Mouse (Mus musculus) large intestine, adult 2 months (tissue): ENCODE measurements around the gene Cyba. TPM values are rescaled to one million over a fixed set of nuclear protein-coding genes. Genes with fewer than 3 reads are reported as not detected.
A peak's percentile ranks its signal among the peaks of the same experiment; 100 is the strongest.

Source experiments
- DNase-seq: peaks from one replicate; pipeline ENCODE4 v3.0.0-alpha.2; 2012; ENCODE audit warnings: low read depth, low spot score
- WGBS: fragments of 180-500 bp; shearing (Covaris S2); methylation state at CpG from one replicate; pipeline ENCODE4 v1.1.7; 2018; 5-methylcytosine and 5-hydroxymethylcytosine counted together
- polyA plus RNA-seq: library from polyadenylated mRNA; depleted of rRNA; stranded (reverse); fragments of >200 nt; gene quantifications from 2 replicates; pipeline ENCODE4 v1.2.3, GENCODE M21; 2012

Gene Cyba
- polyA plus RNA-seq, 1 experiment = 254 TPM

- no peak for DNase-seq
- WGBS = 65% methylated on average over 6 of the region's 6 CpGs
Measured at GRCm38 (mm10) chr8:122454409-122454808, 21.7 kb upstream of the Cyba start.

GRCm38 (mm10) chr8:122452154-122452553 is 19.4 kb upstream of the Cyba start:
- no peak for DNase-seq
- 93% methylated on average over 10 of the region's 10 CpGs for WGBS

DNA sequence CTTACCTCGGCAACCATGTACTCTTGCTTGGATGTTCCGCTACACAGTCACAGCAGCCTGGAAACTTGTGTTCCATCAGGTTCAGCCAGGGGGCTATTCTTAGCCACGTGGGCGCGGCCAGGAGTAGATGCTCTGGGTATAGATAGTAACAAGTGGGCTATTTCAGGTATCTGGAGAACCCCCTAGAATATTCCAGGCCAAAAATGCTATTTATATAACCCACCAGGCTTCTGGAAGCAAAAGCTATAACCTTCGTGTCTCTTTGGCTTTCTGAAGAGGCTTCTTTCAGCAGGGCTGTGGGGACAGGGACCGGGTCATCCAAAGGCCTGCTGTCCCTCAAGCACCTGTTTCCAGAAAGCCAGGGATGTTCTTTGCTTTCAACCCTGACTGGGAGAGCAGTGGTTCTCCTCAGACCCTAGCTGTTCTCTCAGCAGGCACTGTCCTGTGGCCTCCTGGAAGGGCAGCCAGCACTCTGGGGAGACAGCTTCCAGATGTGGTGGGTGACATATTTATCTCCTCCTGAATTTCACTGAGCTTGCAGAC is 18.5 kb upstream of the Cyba start:
- 52% methylated on average over 7 of the region's 7 CpGs for WGBS
- no peak for DNase-seq

DNA sequence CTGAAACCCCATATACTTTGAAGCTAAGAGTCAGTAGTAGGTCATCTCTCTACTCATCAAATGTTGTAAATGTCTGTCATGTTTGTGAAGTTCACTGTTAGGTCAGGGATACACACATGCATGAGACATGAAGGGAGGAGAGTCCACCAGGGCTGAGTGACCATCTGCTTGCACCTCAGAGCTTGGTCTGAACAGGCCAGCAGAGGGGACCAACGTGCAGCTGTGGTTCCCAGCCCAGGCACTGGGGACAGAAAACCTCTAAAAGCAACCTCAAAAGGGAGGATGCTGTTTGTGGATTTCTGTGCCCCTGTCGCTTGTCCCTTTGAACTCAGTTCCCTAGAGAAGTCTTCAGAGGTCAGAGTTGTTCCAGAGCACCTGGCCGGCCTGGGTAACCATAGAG is 12.5 kb upstream of the Cyba start:
- WGBS = 64% methylated on average over 3 of the region's 3 CpGs
- no peak for DNase-seq

DNA sequence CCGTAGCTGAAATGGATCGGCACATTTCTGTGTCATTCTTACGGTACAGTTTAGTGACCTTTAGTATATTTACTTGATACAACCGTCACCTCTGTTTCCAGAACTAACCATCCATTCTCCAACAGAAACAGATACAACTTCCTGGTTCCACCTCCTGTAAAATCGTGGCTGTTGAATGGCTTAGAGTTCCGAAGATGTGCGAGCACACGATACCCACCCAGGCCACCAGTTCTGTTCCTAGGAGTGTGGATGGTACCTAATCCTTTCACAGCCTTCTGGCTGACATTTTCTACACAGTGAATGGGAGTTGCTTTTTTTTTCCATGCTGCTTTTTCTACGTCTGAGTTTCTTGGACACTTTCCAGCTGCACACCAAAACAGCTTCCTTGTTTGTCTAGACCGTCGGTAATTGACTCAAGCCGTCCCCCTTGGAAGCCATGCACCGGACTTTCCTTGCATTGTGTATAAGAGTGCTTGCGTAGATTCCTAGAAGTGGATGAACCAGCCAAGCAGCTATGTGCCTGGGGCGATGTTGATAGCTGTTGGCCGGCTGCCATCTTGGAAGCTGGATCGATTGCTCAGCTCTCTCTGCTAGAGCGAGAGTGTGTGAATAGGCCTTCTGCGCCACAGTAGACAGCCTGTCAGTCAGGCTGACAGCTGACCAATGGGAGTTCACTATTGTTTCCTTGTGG is 11.5 kb upstream of the Cyba start:
- WGBS = under 1% methylated on average over 19 of the region's 19 CpGs
- peak; percentile 97 for DNase-seq

DNA sequence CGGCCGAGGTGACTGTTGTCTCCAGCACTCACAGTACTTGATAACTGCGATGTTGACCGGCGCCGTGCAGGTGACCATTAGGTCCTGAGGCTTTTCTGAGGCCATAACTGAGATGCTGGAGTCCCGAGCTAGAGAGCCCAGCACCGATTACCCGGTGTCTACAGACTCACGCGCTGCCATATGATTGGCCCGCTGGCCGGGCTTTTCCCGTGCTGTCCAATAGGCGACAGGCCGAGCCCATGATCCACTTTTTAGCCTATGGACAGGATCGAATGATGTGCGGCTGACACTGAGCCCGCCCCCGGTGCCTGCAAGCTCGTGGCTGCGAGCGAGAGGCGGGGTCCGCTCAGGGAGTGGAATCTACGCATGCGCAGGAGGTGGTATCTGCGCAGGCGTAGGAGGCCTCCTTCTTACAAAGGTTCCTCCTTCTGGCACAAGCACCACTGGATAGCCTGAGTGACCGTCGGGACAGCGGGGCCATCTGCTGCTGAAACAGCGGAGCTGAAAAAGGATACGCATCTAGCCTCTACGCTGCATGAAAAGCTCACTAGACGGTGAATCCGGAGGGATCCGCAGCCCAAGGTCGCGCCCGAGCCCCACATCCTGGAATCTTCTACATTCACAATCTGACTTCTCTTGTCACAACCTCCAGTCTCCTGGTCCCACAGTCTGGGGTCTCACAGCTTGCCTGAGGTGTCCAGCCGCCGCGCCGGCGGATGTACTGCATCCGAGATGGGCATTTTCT is 10.7 kb upstream of the Cyba start, which contains the start of gene Mvd:
TSS of gene Mvd (minus strand) at position 161 of the 745 bp plus-strand sequence.
- WGBS = under 1% methylated on average over 47 of the region's 47 CpGs

GRCm38 (mm10) chr8:122442781-122443180 is 10.1 kb upstream of the Cyba start:
- no peak for DNase-seq
- 1% methylated on average over 12 of the region's 12 CpGs for WGBS

More for the DNA sequence above, 10.7 kb upstream of the Cyba start, which contains the start of gene Mvd:
- DNase-seq = peak; percentile 97

DNA sequence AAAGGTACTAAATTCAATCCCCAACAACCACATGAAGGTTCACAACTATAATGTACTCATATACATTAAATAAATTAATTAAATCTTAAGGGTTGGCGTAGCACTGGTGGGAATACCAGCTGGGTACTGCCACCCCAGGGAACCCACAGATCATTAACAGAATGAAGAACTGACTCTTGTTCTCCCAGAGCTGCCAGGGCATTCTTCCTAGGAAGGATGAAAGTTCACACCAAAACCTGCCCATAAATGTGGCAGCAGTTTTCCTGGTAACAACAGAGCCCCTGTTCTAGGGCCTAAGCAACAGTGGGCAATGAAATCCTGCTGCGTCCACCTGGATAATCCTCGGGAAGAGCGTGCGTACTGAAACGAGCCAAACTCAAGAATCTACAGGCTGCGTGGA is 9.6 kb upstream of the Cyba start:
- WGBS = 12% methylated on average over 7 of the region's 7 CpGs
- no peak for DNase-seq

- 63% methylated on average over 1 of the region's 1 CpGs for WGBS
- no peak for DNase-seq
Measured at GRCm38 (mm10) chr8:122441326-122441725, 8.6 kb upstream of the Cyba start.

DNA sequence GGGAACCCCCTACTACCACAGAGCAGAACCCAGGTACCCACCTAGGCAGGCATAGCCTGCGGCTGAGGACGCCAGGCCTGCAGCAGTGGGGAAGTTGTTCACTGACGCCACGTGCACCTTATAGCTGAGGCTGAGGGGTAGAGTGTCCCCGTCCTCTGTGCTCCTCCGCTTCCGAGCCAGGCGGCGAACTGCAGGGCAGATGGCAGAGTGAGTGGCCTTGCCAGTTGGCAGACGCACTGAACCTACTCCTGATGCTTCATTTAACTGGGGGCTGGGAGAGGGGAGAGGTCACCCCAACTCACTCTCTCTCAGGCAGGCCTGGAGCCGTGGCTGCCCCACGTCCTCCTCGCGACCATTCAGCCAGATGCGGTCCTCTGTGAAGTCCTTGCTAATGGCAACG is 6.6 kb upstream of the Cyba start:
- DNase-seq = no peak
- WGBS = 96% methylated on average over 16 of the region's 16 CpGs

DNA sequence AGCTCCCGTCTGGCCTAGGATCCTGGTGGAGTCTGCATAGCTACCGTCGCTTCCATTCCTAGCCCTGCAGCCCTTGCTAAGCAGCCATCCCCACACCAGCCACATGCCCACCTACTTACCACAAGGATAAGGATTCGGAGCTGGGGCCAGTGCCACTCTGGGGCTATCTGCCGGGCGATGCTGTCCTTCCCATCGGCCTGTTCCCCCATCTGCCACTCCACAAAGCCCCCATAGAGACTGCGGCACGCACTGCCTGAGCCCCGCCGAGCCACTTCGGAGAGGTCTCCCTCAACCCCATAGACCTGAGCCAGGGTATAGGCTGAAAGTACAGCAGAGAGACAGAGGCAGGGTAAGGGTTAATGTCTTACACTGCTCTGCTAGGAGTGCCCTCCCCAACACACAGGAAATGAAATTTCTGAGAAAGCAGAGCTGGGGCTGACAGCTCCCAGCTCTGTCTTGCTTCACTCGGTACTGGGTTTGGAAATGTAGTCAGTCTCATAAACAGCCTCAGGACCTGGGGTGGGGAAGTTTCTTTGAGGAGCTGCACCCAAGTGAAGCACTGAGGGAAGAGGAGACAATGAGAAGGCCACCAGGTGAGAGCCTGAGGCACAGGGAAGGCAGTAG is 5.1 kb upstream of the Cyba start:
- 87% methylated on average over 13 of the region's 13 CpGs for WGBS
- no peak for DNase-seq

DNA sequence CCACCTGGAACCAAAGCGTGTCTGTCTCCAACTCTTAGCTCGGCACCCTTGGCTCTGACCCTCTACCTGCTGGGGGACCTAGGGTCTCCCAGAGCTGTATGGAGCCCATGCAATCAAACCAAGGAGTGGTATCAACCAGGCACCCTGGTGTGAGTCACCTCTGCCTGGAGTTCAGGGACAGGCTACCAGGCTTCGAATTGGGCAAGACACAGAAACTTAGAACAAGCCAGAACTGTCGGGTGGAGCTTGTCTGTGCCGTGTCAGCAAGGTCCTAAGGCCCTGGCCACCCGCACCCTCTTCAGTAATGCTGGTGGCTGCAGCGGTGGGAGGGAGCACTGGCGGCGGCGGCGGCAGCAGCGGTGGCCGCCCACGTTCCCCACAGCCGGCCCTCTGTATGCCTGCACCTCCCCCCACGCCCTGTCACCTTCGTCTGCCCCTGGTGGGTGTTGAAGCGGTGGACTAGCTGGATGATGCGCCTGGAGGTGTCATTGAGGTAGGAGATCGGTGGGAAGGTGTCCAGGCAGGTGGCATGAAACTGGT is 3.9 kb upstream of the Cyba start:
- no peak for DNase-seq
- WGBS = 85% methylated on average over 20 of the region's 20 CpGs

- WGBS = 93% methylated on average over 9 of the region's 9 CpGs
- DNase-seq = no peak
Measured at GRCm38 (mm10) chr8:122436146-122436545, 3.4 kb upstream of the Cyba start.

DNA sequence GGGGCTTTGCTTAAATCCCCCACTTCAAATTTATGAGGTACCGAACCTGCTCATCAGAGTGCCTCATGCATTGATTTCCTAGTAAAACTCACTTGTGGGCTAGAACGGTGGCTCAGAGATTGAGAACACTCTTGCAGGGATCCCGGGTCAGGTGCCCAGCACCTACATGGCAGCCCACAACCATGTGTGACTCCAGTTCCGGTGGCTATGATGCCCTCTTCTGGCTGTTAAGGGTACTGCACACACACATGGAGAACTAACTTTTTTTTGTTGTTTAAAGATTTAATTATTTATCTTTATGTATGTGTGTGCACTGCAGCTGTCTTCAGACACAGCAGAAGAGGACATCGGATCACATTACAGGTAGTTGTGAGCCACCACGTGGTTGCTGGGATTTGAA is 2.6 kb upstream of the Cyba start:
- DNase-seq = no peak
- WGBS = 92% methylated on average over 6 of the region's 6 CpGs

GRCm38 (mm10) chr8:122433269-122433905 is 657 bp upstream of the Cyba start:
- DNase-seq = no peak
- WGBS = 60% methylated on average over 11 of the region's 11 CpGs

- DNase-seq = no peak
- WGBS = 13% methylated on average over 18 of the region's 18 CpGs
Measured at GRCm38 (mm10) chr8:122431694-122432442, 862 bp downstream of the Cyba start.

DNA sequence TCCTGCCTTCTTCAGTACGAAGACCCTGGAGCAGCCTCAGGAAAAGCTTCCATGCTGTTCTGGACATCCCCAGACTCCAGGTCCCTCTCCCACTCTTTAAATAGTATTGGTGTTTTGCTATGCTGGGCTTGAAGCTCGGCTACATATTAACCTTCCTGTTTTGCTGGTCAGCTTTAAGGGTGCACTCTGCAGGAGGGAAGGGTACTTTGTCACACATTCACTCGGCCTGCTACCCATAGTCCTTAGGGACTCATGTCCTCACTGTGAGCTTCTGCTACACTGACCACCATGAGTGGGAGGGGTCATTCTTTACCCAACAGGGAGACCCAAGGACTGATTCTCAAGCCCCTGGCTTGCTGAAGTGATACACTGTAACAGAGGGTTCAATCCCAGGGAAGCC is 2.1 kb downstream of the Cyba start:
- 64% methylated on average over 3 of the region's 3 CpGs for WGBS
- no peak for DNase-seq

- DNase-seq = no peak
- WGBS = 81% methylated on average over 10 of the region's 10 CpGs
Measured at GRCm38 (mm10) chr8:122430058-122430636, 2.6 kb downstream of the Cyba start.

DNA sequence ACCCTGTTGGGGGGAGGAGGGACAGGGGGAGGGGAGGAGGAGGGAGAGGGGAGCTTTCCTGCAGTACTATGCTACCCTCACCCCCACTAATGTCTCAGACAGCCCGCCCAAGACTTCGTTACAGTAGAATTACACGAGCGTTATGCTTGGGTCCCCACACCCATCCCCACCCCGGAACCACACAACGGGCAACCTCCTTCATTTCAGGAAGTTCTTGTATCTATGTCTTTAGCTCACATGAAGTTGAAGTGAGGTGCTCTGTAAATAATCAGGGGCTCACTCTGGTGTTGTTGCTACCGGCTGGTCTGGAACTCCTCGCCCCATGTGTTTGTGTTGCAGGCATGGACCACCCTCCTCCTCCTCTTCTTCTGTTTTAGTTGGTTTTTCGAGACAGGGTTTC is 4.6 kb downstream of the Cyba start:
- DNase-seq = no peak
- 85% methylated on average over 9 of the region's 9 CpGs for WGBS
